16 mouse cellular contexts compared by ENCODE assay signal in the genomic region with DNA sequence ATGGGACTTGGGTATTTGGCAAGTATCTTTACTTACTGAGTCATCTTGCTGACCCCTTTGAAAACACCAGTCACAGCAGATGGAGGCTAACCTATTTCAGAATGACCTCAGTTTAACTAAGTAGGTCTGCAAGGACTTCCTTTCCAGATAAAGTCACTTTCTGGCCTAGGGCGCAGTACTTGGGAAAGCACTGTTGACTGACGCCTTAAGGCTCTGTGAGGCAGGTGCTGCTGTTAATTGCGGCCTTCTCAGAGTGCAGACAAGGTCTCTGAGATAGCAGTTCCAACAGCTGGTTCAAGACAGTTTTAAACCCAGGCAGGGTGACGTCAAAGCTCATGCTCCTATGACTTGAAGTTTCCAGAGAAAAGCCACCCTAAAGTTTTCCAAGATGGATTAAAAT.
"Had no signal": no experiment of that assay in that cellular context is flagged by ENCODE, and none has a peak within 500 bp of the region (broad histone marks: within the 10 kb centered on the region; RNA-seq: fewer than 3 reads in every experiment).

No protein-coding gene starts in this region.

- H3K4me1 ChIP-seq: limb, embryonic 12.5 days; midbrain, embryonic 10.5 days had no signal

- H3K9me3 ChIP-seq: limb, embryonic 12.5 days; limb, embryonic 15.5 days; megakaryocyte, embryonic 14.5 days; midbrain, embryonic 10.5 days had no signal

- H3K36me3 ChIP-seq: limb, embryonic 12.5 days; limb, embryonic 15.5 days; midbrain, embryonic 10.5 days had no signal

- H3K9ac ChIP-seq: limb, embryonic 12.5 days; limb, embryonic 15.5 days; liver, embryonic 14.5 days; liver, postnatal 0 days; lung, embryonic 14.5 days had no signal

- H3K27me3 ChIP-seq: limb, embryonic 12.5 days; limb, embryonic 15.5 days had no signal

- H3K27ac ChIP-seq: limb, embryonic 12.5 days; limb, embryonic 15.5 days; liver, embryonic 14.5 days; midbrain, embryonic 10.5 days had no signal

- DNase-seq: kidney, adult 18-20 months; kidney, adult 9 months; kidney, postnatal 14 days; kidney, postnatal 4 days; left cerebral cortex, postnatal 4 days; liver, postnatal 0 days; lung, embryonic 14.5 days; midbrain, embryonic 14.5 days; thymus, postnatal 25 days had no signal

- H3K4me2 ChIP-seq: limb, embryonic 12.5 days; limb, embryonic 15.5 days; liver, embryonic 11.5 days; lung, embryonic 14.5 days had no signal

- ATAC-seq: liver, postnatal 0 days; lung, postnatal 0 days had no signal

- H3K4me3 ChIP-seq: limb, embryonic 12.5 days; limb, embryonic 15.5 days; megakaryocyte, embryonic 14.5 days; midbrain, embryonic 10.5 days had no signal
